Mouse (Mus musculus) heart, embryonic 14.5 days (tissue): Measurements from ENCODE around the gene Nob1. TPM values are rescaled to one million over a fixed set of nuclear protein-coding genes. Genes with fewer than 3 reads are reported as not detected.

Source experiments
- ATAC-seq: fragments of 200-750 bp; cut with Nextera tagmentation; 2 replicates; pipeline ENCODE4 v1.8.0; 2017; ENCODE audit warnings: low read depth, moderate TSS enrichment; ENCODE audit not compliant: insufficient number of reproducible peaks, insufficient read depth, low FRiP score
- H3K27ac ChIP-seq, 2 experiments: fragments of 200-500 bp in 1 of 2; fragments of 300-500 bp in 1 of 2; sonication (generic) in 1 of 2; replicated peaks in 1 of 2; 2 replicates each; pipeline ENCODE4 v1.5.1; 2012 to 2014; ENCODE audit warnings: low read depth in 2 of 2, low read length in 2 of 2, control low read depth in 1 of 2, mild to moderate bottlenecking in 1 of 2, mixed read lengths in 1 of 2; ENCODE audit not compliant: control insufficient read depth in 1 of 2, insufficient read depth in 1 of 2
- H3K27me3 ChIP-seq: fragments of 300-500 bp; sonication (generic); 2 replicates; pipeline ENCODE4 v1.6.1; 2014; ENCODE audit warnings: mild to moderate bottlenecking, low read length, control low read depth; ENCODE audit not compliant: control insufficient read depth, insufficient read depth
- H3K36me3 ChIP-seq: fragments of 300-500 bp; sonication (generic); 2 replicates; pipeline ENCODE4 v1.6.1; 2014; ENCODE audit warnings: mild to moderate bottlenecking, control low read depth, low read length, mixed read lengths; ENCODE audit not compliant: control insufficient read depth, insufficient read depth
- H3K4me1 ChIP-seq, 2 experiments: fragments of 200-500 bp in 1 of 2; fragments of 300-500 bp in 1 of 2; sonication (generic) in 1 of 2; 2 replicates each; pipeline ENCODE4 v1.6.1; 2012 to 2014; ENCODE audit warnings: low read length in 2 of 2, control low read depth in 1 of 2, mixed read lengths in 1 of 2; ENCODE audit not compliant: control insufficient read depth in 2 of 2, insufficient read depth in 2 of 2
- H3K4me2 ChIP-seq: fragments of 300-500 bp; sonication (generic); 2 replicates; pipeline ENCODE4 v1.6.1; 2014; ENCODE audit warnings: mild to moderate bottlenecking, low read length
- H3K4me3 ChIP-seq, 2 experiments: fragments of 200-500 bp in 1 of 2; fragments of 300-500 bp in 1 of 2; sonication (generic) in 1 of 2; 2 replicates each; pipeline ENCODE4 v1.5.1; 2012 to 2014; ENCODE audit warnings: low read length in 2 of 2, mild to moderate bottlenecking in 2 of 2, control low read depth in 1 of 2, low read depth in 1 of 2, moderate library complexity in 1 of 2; ENCODE audit not compliant: control insufficient read depth in 1 of 2, insufficient read depth in 1 of 2
- H3K9ac ChIP-seq: fragments of 300-500 bp; sonication (generic); 2 replicates; pipeline ENCODE4 v1.6.1; 2014; ENCODE audit warnings: mild to moderate bottlenecking, low read length
- H3K9me3 ChIP-seq: fragments of 300-500 bp; sonication (generic); 2 replicates; pipeline ENCODE4 v1.6.1; 2016; ENCODE audit warnings: low read length, control low read depth; ENCODE audit not compliant: control insufficient read depth
- WGBS: fragments of 180-500 bp; shearing (Covaris S2); extraction: QIAGEN DNeasy Blood & Tissue Kit; methylation state at CpG from one replicate; pipeline ENCODE4 v1.1.7; 2014; 5-methylcytosine and 5-hydroxymethylcytosine counted together
- polyA plus RNA-seq: library from polyadenylated mRNA; unstranded; fragments of >200 nt; fragmentation: Nextera tagmentation; extraction: Ambion mirVana; gene quantifications from 2 replicates; pipeline ENCODE4 v1.2.1, GENCODE M21; 2014

Gene Nob1
- 41.2 and 41.8 TPM in 2 replicates for polyA plus RNA-seq

DNA sequence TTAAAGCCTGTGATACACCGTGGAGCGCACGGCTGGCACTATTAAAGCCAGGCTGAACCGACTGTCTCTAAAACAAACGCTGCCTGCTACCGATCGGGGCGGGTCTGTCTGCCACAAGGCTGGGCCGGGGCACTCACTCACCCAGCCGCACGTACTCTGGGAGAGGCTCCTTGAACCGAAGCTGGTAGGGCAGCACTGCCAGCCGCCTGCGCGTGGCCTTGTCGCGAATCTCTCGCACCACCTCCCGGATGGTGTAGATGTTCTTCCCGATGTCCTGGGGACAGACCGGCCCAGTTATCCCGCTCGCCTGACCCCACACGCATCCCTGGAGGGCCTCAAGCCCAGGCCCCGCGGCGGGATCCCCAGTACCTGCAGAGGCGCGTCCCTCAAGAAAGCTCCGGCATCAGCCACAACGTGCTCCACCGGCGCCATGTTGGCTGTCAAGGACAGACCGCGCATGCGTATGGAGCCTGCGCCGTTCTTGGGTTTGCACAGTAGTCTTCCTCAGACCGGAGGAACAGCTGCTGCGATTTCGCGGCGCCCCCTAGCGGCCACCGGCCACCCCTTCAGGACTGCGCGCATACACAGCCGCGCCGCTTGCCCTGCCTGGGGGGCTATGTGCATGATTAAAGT lies at the start of gene Nob1:
Gene Nob1, minus strand, starts transcription at position 455 of the 633 bp plus-strand sequence.
- Histone ChIP-seq H3K4me3 (peak within 1 kb of the TSS; percentile 78 to 88), H3K36me3 (peaks cover 37% of the 10 kb centered on the region), H3K9me3 (no peaks in the 10 kb centered on the region), H3K4me1 (peaks cover 0 to 10% of the 10 kb centered on the region in 2 experiments; a peak in 2 of 4 replicates), H3K27me3 (no peaks in the 10 kb centered on the region), H3K9ac (peak within 1 kb of the TSS; percentile 89), H3K27ac (peak within 1 kb of the TSS; percentile 38 to 61), H3K4me2 (peak within 1 kb of the TSS; percentile 82)
- peak; percentile 98 for ATAC-seq
- WGBS = under 1% methylated on average over 50 of the region's 50 CpGs

DNA sequence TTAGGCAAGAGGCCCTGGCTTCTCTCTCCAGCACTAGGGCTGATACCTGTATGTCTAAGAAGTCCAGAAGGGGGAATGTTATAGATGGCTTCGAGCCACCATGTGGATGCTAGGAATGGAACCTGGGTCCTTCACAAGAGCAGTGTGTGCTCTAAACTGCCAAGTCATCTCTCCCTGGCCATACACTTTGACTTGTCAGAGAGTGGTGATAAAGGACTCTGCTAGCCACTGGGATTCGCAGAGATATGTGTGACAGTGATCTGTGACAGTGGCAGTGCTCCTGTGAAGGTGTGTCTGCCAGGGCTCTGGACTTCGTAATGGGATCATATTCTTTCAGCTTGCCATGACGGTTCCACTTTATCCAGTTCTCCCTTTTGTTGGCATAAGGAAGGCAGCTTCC lies 48.5 kb upstream of the Nob1 start:
- no peak overlapping the region for H3K27ac ChIP-seq
- H3K4me1 ChIP-seq = peaks cover 0 to 3% of the 10 kb centered on the region in 2 experiments; a peak in 2 of 4 replicates
- no peaks in the 10 kb centered on the region for H3K9me3 ChIP-seq
- H3K4me3 ChIP-seq = no peak overlapping the region
- ATAC-seq = no peak
- no peak overlapping the region for H3K4me2 ChIP-seq
- 0 out of 2 replicates have a peak, but pooled peaks cover 2% of the 10 kb centered on the region for H3K36me3 ChIP-seq
- whole genome bisulfite sequencing = 49% methylated on average over 4 of the region's 4 CpGs
- H3K27me3 ChIP-seq = no peaks in the 10 kb centered on the region
- no peak overlapping the region for H3K9ac ChIP-seq

GRCm38 (mm10) chr8:107472403-107473100 lies 47.7 kb upstream of the Nob1 start:
- WGBS = 65% methylated on average over 10 of the region's 10 CpGs
- Histone ChIP-seq H3K9me3 (no peaks in the 10 kb centered on the region), H3K27ac (no peak overlapping the region), H3K27me3 (no peaks in the 10 kb centered on the region), H3K36me3 (0 out of 2 replicates have a peak, but pooled peaks cover 2% of the 10 kb centered on the region), H3K4me2 (no peak overlapping the region), H3K4me1 (peaks cover 0 to 3% of the 10 kb centered on the region in 2 experiments; a peak in 2 of 4 replicates), H3K9ac (no peak overlapping the region), H3K4me3 (no peak overlapping the region)
- no peak for ATAC-seq

- Histone ChIP-seq H3K9me3 (no peaks in the 10 kb centered on the region), H3K27me3 (no peaks in the 10 kb centered on the region), H3K4me3 (no peak overlapping the region), H3K4me2 (no peak overlapping the region), H3K9ac (no peak overlapping the region), H3K4me1 (peaks cover 0 to 3% of the 10 kb centered on the region in 2 experiments; a peak in 2 of 4 replicates), H3K36me3 (0 out of 2 replicates have a peak, but pooled peaks cover 2% of the 10 kb centered on the region), H3K27ac (no peak overlapping the region)
- no peak for ATAC-seq
- WGBS = 73% methylated on average over 5 of the region's 5 CpGs
These were observed 45.5 kb upstream of the Nob1 start for GRCm38 (mm10) chr8:107470302-107470701.

DNA sequence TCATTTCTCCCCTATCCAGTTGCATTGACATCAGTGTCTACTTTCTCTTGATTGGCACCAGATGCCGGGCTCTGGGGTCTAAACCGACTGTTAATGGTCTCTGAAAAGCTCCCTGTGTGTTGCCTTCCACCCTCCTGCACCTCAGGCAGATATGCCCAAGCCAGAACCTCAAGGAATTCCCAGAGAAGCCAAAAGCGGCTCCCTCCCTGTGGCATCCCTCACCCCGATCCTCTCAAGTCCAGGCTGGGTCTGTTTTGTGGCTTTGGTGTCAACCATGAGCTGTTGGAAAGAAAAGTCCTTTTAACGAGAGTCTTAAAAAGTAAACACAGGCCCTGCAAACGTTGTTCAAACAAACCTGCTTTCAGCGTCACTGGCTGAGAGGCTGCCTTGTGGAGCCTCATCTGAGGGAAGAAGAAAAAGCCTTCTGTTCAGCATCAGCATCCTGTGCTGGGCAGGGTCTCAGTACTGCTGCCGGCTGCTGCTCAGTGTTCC lies 44.0 kb upstream of the Nob1 start:
- H3K4me2 ChIP-seq = no peak overlapping the region
- 0 out of 4 replicates have a peak overlapping the region, but pooled peaks of 1 of the 2 experiments have one; percentile 19 for H3K27ac ChIP-seq
- peaks cover 0 to 3% of the 10 kb centered on the region in 2 experiments; a peak in 2 of 4 replicates for H3K4me1 ChIP-seq
- no peaks in the 10 kb centered on the region for H3K27me3 ChIP-seq
- ATAC-seq = no peak
- H3K9me3 ChIP-seq = no peaks in the 10 kb centered on the region
- H3K36me3 ChIP-seq = 0 out of 2 replicates have a peak, but pooled peaks cover 2% of the 10 kb centered on the region
- WGBS = 58% methylated on average over 8 of the region's 8 CpGs
- H3K9ac ChIP-seq = no peak overlapping the region
- no peak overlapping the region for H3K4me3 ChIP-seq

DNA sequence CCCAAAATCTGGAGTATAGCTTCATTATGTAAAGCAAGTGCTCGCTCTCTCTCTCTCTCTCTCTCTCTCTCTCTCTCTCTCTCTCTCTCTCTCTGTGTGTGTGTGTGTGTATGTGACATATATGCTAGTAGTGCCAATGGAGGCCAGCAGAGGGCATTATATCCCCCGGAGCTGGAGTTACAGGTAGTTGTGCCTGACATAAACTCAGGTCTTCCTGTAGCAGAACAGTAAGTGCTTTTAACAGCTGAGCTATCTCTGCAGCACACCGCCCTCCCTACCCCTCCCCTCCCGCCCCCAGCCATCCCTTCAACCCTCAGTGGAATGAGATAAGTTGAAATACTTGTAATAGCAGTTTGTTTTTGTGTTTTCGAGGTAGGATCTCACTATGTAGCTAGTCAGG lies 41.8 kb upstream of the Nob1 start:
- ATAC-seq = no peak

DNA sequence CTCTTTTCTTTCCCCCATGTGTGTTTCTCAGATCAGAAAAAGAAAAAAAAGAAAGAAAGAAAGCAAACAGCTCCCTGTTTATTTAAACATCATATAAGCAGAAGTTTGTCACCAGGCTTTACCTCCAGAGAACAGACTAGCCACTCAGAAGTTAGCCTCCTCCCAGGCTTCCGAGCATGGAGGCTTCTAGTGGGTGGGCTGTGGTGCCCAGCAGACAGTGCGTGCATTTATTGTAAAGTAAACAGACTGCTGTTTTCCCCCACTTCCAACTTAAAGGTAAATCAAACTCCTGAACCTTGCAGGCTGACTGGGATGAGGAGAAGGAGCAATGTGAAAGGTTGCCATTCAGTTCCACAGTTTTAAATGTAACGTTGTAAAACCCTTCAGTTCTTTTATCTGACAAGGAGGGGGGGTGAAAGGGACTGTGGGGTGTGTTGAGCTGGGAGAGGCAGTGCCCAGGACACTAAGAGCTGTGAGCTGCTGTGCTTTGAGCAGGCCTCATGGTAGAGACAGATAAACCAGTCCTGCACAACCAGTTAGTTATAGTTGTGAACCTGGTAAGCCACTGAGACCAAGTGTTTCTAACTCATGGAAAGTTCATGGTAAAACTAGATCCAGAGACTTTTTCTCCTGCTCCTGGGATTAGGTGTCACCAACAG lies 40.6 kb upstream of the Nob1 start:
- Histone ChIP-seq H3K36me3 (peaks cover 23% of the 10 kb centered on the region), H3K4me1 (no peaks in the 10 kb centered on the region), H3K27ac (no peak overlapping the region), H3K27me3 (no peaks in the 10 kb centered on the region), H3K4me3 (no peak overlapping the region), H3K4me2 (no peak overlapping the region), H3K9me3 (no peaks in the 10 kb centered on the region), H3K9ac (no peak overlapping the region)
- ATAC-seq = no peak
- 65% methylated on average over 3 of the region's 3 CpGs for WGBS

More for the DNA sequence above, 41.8 kb upstream of the Nob1 start:
- no peaks in the 10 kb centered on the region for H3K27me3 ChIP-seq
- no peak overlapping the region for H3K4me3 ChIP-seq
- no peak overlapping the region for H3K27ac ChIP-seq
- H3K9me3 ChIP-seq = no peaks in the 10 kb centered on the region
- H3K9ac ChIP-seq = no peak overlapping the region
- WGBS = 80% methylated on average over 5 of the region's 5 CpGs
- H3K4me1 ChIP-seq = no peaks in the 10 kb centered on the region
- H3K36me3 ChIP-seq = peaks cover 11% of the 10 kb centered on the region; the same call in 1 of the 2 replicates
- no peak overlapping the region for H3K4me2 ChIP-seq
